Mouse (Mus musculus): ENCODE results near the gene Gm21974.
"Not testable (repeated sequence)": the region's sequence is repeated elsewhere in the genome, so short reads cannot be mapped to it uniquely, and the experiment has no call there.

Gm21974 gene

DNA sequence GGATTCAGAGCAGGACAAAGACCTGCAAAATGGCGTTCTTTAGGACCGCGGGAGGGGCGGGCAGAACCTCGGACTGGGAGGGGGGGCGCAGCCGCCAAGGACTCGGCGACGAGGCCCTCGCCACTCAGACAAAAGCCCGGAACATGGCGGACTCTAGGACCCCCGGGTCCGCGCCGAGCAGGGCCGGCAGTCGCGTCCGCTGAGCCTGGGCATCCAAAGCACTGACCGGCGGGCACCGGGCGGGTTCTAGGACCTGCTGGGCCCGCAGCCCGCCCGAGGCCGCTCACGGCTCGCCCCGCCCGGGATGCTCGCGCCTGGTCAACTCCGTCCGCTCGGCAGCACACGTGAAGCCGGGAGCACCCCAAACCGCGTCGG is 19.6 kb downstream of the Gm21974 start:
- peak; percentile 92 for DNase-seq

DNA sequence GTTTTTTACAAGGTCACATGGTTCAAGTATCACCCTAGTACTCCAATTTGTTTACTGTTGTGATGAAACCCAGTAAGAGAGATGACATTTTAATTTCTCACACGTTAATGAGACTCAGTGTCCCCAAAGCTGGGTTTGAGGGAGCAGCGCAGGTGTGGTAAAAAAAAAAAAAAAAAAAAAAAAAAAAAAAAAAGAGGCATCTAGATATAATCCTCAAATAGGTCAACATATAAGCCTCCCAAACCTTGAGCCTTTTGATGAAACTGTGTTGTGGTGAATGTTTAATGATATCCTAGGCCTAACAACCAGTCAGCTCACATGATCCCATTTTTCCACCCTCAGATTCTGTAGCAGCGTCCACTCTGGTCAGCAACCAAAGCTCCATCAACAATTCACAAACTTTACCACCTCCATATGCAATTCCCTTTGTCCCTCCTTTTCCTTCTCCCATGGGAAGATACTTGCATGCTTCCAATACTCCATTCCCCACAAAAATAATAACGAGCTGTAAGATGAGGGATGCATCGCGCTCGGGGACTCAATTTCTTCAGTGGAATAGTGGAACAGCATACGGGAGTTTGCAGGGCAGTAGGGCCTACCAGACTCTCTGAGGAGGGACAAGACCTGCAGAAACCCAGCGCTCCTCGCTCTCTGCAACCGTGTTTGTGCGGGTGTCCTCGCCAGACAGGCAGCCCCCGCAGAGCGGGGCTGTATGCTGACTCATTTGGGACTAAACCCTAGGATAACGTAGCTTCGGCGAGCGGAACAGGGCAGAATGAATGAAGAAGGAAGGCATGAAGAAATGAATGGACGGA is 20.2 kb downstream of the Gm21974 start:
- DNase-seq, result no peak

DNA sequence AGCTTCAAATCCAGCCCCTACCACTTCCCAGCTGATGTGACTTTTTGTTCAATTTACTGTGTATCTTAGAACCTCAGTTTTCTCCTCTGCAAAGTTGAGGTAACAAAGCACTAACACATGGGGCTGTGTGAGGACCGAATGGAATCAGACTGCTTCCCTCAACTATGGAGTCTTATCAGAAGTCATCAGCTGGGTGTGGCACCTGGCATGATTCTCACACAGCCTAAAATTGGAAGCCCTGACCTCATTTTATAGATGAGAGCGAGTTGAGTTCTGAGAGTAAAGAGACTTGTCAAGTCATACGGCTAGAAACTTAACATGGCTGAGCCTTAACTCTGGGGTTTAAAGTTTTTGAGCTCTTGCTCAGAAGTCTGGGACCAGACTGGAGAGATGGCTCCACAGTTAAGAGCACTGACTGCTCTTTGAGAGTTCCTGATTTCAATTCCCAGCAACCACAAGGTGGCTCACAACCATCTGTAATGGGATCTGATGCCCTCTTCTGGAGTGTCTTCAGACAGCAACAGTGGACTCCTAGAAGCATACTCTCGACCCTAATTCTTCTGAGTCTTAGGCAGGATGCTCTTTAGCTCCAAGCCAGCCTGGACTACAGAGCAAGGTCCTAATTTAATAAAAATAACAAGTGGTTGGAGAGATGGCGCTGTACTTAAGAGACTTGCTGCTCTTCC is 25.0 kb downstream of the Gm21974 start:
- peak; percentile 34 for DNase-seq

DNA sequence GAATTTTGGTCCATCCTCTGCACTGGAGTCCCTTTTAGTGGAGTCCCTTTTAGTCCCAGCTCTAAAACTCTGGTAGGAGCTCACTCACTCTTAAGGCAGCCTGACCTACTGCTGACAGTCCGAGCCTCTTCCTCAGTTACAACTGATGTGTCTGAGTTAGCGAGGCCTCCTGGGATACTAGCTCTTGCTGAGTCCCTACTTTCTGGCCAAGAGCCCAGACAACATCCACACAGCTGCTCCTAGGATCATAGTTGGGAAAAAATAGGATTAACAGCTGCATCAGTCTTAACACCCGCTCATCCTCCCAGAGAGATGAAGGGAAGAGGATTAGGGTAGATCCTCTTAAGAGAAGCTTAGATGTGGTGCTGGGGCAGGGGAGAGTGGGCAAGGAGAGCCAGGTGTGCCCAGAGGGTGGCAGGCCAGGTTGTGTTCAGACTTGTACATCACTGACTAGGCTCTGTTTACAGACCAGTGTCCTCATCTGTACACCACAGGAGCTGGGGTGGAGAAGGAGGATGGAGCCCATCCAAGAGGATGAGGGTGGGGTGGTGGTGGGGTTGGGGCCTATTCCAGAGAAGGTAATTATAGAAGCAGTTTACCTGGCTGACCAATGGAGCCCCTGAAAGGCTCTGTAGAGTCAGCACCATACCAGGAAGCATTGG is 26.0 kb downstream of the Gm21974 start:
- DNase-seq, result no peak

DNA sequence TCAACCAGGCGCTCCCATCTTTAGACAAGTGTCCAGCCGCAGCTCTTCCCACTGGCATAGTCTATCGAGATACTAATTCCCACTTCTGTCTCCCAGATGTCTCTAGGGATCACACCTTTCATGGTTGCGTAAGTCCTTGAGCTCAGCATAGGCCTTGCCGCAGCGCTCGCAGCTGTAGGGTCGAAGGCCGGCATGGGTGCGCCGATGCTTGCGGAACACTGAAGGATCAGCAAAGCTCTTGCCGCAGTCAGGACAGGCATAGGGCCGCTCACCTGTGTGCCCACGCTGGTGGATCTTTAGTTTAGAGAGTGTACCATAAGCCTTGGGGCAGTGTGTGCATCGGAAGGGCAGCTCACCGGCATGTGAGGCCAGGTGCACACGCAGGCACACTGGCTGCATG is 27.6 kb downstream of the Gm21974 start:
- DNase-seq, result no peak

DNA sequence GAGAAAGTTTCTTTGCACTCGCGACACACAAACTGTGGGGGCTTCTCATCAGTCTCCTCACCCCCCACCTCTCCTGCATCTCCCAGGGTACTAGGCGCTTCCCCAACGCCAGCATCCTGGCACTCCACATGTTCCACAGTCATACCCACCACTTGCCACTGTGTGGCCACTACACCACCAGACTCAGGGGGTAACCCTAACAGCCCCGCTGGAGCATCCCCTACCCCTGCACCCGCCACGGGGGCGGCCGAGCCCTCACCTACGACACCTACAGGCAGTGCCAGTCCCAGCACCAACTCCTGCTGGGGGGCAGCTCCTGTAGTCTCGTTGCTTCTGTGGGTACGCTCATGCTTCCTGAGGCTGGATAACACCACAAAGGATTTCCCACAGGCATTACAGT is 28.8 kb downstream of the Gm21974 start:
- DNase-seq, result no peak

DNA sequence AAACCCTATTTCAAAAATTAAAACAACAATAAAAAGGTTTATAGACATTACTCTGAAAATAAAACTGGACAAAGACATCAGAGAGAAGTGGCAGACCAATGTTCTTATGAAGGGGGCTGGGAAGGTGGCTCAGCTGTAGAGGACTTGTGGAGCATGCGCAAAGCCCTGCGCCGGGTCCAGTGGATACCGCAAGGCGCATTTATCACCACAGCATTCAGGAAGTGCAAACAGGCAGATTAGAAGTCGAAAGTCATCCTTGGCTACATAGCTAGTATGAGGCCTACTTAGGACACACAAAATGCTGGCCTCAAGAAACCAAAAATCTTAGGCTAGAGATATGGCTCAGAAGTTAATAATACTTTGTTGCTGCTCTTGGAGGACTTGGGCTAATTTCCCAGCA is 37.0 kb downstream of the Gm21974 start:
- DNase-seq, result no peak

DNA sequence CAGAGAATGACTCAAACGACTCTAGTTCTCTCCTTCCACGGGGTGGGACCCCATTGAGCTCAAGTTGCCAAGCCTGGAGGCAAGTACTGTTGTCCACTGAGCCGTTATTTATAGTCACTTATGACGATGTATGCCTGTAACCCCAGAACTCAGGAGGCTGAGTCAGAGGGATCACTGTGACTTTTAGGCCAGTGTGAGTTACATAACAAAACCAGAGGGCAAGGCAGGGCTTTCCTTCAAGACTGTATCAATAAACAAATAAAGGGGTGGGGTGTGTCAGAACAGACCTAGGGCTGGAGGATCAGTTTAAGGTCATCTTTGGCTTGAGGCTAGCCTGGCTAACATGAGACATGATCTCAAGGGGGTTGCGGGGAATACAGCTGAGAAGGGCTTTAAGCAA is 44.3 kb downstream of the Gm21974 start:
- DNase-seq, result no peak

DNA sequence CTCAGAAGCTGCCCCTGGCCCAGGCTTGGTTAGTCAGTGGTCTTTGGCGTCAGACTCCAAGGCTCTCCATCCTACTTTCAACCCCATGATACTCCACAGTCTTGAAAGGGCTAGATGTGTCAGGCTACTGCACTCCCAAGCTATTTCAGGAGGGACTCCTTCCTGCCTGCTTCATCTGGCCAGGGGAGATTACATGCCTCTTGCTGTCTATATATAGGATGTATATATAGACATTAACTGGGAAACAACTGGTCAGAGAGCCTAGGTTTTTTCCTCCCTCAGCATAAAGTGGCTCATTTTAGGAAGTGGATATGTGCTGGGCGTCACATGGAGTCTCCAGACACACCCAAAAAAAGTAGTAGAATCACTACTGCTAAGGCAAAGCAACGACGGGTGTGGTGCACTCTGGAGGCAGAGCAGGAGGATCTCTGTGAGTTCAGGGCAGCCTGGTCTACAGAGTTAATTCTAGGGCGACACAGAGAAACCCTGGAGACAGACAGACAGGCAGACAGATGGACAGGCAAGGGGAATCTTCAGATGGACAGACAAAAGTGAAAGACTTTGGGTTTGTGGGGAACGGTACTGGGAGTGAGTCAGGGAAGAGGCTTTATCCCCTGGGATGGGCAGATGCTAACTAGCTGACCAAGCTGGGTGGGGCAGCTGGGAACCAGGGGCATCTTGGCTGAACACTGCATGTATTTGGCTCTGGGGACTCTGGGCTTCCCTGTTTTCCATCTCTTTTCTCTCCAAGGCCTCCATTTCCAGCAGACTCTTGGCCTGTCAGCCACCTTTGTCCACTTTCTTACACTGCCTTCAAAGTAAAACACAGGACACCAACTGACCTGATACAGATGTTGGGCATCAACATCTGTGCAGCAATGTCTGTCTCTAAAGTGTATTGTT is 45.0 kb downstream of the Gm21974 start:
- no peak for DNase-seq

DNA sequence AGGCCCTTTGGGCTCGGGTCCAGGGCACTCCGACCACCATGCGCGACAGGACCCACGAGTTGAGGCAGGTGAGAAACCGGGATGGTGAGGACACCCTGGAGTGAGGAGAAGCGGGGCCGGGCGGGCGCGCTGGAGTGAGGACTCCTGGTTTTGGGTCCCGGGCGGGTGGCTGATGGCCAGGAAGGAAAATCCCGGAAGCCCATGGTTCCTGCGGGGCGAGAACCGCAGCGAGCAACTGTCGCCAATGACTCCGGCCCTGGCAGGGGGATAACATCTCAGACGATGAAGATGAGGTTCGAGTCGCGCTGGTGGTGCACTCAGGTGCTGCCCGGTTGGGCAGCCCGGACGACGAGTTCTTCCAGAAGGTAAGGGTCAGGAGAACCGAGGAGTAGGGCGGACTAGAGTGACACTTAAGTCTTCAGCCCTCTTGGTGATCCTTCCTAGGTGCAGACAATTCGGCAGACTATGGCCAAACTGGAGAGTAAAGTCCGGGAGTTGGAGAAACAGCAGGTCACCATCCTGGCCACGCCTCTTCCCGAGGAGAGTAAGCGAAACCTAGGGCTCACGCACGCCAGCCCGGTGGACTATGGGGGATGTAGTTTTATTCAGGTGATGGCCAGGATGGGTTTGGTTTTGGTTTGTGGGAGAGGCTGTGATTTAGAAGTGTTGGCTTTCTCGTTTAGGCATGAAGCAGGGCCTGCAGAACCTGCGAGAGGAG is 53.1 kb downstream of the Gm21974 start:
- DNase-seq, result peak; percentile 81

DNA sequence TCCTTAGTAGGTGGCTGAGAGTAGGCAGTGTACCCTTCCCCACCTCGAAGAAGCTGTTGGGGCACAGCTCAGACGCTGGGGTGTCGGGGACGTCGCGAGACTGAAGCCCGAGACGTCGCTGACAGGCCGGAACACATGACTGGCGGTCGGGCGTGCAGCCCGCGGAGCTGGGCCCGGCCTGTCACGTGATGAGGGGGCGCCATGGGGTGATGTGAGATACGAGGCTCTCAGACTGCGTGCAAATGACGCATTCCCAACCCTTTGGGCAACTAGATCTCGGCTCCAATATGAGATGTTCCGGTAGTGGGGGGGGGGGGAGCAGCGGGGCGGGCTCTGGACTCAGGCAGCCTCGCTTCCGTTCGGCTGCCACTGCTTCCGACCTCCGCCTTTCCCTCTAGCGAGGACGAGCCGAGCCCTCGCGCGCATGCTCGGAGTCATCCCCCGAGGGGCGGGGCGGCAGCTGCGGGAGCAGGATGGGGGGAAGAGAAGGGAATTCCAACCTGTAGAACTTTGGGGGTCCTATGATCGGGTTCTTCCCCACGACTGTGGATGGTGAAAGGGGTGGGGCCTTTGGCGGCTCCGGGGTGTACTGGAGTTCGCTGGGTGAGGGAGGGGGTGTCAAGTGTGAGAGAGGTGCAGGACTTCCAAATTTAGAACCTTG is 53.8 kb downstream of the Gm21974 start:
- peak; percentile 95 for DNase-seq

DNA sequence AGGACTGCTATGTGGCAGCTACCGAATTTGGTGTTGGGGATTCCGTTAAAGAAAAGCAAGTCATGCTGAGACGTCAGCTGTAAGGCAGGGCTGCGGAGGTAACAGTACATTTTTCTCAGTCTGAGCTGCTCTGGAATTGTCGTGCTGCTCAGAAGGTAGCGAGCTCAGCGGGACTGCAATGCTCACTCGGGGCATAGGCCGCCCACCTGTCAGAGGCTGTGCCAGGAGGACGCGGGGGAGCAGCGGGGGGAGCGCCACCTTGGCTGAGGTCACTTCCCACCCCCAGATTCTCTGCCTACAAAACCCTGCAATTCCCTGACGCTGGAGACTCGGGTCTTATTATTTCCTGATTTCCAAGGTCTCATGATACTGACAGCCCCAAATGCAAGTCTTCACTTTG is 54.4 kb downstream of the Gm21974 start:
- peak; percentile 84 for DNase-seq

DNA sequence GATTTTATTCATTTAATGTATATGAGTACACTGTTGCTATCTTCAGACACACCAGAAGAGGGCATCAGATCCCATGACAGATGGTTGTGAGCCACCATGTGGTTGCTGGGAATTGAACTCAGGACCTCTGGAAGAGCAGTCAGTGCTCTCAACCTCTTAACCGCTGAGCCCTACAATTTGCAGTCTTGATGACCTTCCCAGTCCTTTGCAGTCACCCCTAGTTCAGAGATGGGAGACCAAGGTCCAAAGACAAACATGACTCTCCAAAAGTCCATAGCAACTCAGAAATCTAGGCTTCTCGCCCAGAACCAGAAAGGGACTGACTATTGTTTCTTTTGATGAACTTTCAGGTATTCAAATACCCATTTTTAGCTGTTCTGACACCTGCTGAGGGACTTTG is 55.2 kb downstream of the Gm21974 start:
- not testable (repeated sequence) for DNase-seq

DNA sequence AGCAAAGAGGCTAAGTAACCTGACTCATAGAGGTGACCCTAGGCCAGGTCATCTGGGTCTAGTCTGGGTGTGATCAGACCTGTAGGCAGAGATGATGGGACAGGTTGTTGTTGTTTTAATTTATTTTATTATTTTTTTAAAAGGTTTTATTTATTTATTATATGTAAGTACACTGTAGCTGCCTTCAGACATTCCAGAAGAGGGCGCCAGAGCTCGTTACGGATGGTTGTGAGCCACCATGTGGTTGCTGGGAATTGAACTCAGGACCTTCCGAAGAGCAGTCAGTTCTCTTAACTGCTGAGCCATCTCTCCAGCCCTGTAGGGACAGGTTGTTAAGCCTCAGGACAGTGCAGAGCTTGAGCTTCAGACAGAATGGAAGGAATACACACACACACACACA is 57.4 kb downstream of the Gm21974 start:
- DNase-seq, result not testable (repeated sequence)

DNA sequence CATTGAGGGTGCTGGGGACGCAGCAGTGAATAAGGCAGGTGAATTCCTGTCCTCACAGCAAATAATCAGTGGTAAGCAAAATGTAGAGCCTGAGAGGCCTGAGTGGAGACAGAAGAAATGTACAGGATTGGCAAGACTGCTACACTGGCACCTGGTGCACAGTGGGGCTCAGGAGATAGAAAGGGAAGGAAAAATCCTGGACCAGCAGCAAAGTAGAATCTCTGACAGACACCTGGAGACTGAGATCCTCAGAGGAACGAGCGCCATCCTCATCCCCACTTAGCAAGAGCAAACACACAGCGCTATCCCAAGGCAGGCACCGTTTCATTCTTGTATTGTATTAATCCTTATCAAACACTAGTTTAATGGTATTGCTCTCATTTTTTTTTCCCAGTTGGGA is 57.8 kb downstream of the Gm21974 start:
- DNase-seq, result no peak

Data from thymus, postnatal 14 days (tissue).